Mouse (Mus musculus): ENCODE data around the gene Sowaha. TPM values are rescaled to one million over a fixed set of nuclear protein-coding genes. Genes with fewer than 3 reads are reported as not detected.
A peak's percentile ranks its signal among the peaks of the same experiment; 100 is the strongest.

Gene Sowaha
- polyA plus RNA-seq, 1 experiment = 0.86 TPM

GRCm38 (mm10) chr11:53507098-53507805, 27.2 kb upstream of the Sowaha start:
- TF ChIP-seq POLR2A (IDR thresholded peaks at IDR 0.05; ENCODE audit: borderline replicate concordance, extremely low read depth, low read depth, low read length) (no peak), CTCF (IDR thresholded peaks at IDR 0.05; ENCODE audit: insufficient read depth, low read length) (no peak)
- DNase-seq = no peak
- WGBS = 75% methylated on average over 9 of the region's 9 CpGs
- Histone ChIP-seq H3K4me1 (ENCODE audit: control insufficient read depth, insufficient read depth, low read length) (no peaks in the 10 kb centered on the region; the same call in 1 of the 2 replicates), H3K4me3 (replicated peaks; ENCODE audit: extremely low read depth, low read depth, low read length) (no peak overlapping the region)

GRCm38 (mm10) chr11:53505026-53505663, 25.1 kb upstream of the Sowaha start:
- no peak for TF ChIP-seq POLR2A (IDR thresholded peaks at IDR 0.05; ENCODE audit: borderline replicate concordance, extremely low read depth, low read depth, low read length)
- TF ChIP-seq CTCF (IDR thresholded peaks at IDR 0.05; ENCODE audit: insufficient read depth, low read length) = no peak
- 84% methylated on average over 5 of the region's 5 CpGs for WGBS
- no peak for DNase-seq
- Histone ChIP-seq H3K4me3 (replicated peaks; ENCODE audit: extremely low read depth, low read depth, low read length) (no peak overlapping the region), H3K4me1 (ENCODE audit: control insufficient read depth, insufficient read depth, low read length) (no peaks in the 10 kb centered on the region; the same call in 1 of the 2 replicates)

GRCm38 (mm10) chr11:53504376-53504775, 24.3 kb upstream of the Sowaha start:
- WGBS = 87% methylated on average over 8 of the region's 8 CpGs
- DNase-seq = no peak
- H3K4me1 ChIP-seq (ENCODE audit: control insufficient read depth, insufficient read depth, low read length) = no peaks in the 10 kb centered on the region; the same call in 1 of the 2 replicates

DNA sequence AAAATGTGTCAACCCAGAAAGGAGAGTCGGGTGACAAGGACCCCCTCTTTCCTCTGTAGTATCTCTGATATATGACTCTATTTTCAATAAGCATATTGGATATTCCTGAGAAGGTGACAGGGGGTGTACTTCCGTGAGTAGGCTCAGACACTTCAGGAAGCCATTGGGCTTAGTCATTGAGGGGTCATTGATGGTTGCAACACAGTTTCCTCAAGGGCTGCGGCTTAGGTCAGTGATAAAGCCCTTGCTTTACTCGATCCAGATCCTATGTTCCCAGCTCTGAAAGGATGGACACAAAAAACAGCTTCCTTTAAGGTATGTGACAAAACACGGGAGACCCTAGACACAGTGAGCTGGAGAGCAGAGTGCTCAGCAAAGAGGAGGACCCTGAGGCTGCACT, 23.7 kb upstream of the Sowaha start:
- 64% methylated on average over 5 of the region's 5 CpGs for WGBS
- no peak for TF ChIP-seq CTCF (IDR thresholded peaks at IDR 0.05; ENCODE audit: insufficient read depth, low read length)
- TF ChIP-seq POLR2A (IDR thresholded peaks at IDR 0.05; ENCODE audit: borderline replicate concordance, extremely low read depth, low read depth, low read length) = no peak
- H3K4me3 ChIP-seq (replicated peaks; ENCODE audit: extremely low read depth, low read depth, low read length) = no peak overlapping the region
- DNase-seq = no peak
- H3K4me1 ChIP-seq (ENCODE audit: control insufficient read depth, insufficient read depth, low read length) = no peaks in the 10 kb centered on the region; the same call in 1 of the 2 replicates

More at GRCm38 (mm10) chr11:53504376-53504775, 24.3 kb upstream of the Sowaha start:
- no peak overlapping the region for H3K4me3 ChIP-seq (replicated peaks; ENCODE audit: extremely low read depth, low read depth, low read length)
- no peak for TF ChIP-seq CTCF (IDR thresholded peaks at IDR 0.05; ENCODE audit: insufficient read depth, low read length)
- no peak for TF ChIP-seq POLR2A (IDR thresholded peaks at IDR 0.05; ENCODE audit: borderline replicate concordance, extremely low read depth, low read depth, low read length)

DNA sequence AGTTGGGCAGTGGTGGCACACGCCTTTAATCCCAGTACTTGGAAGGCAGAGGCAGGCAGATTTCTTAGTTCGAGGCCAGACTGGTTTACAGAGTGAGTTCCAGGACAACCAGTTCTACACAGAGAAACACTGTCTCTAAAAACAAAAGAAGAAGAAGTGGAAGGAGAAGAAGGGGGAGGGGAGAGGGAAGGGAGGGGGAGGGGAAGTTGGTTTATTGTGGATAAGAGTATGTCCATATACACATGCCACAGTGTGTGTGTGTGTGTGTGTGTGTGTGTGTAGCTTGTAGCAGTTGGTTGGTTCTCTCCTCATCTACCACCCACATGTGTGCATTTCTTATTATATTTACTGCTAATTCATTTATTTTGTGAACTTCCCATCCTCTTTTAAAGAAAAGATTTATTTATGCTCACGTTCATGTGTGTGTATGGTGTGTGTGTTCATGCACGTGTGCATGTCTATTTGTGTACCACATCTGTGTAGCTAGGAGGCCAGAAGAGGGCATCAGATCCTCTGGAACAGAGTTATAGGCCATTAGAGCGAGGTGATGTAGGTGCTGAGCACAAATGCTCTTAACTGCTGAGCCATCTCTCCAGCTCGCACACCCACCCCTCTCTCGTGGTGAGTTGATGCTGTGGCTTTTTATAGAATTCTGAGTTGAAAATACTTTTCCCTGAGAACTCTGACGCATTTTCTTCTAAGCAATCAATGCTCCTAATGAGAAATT, 22.1 kb upstream of the Sowaha start:
- 78% methylated on average over 8 of the region's 8 CpGs for WGBS
- no peak for DNase-seq
- Histone ChIP-seq H3K4me1 (ENCODE audit: control insufficient read depth, insufficient read depth, low read length) (no peaks in the 10 kb centered on the region), H3K4me3 (replicated peaks; ENCODE audit: extremely low read depth, low read depth, low read length) (no peak overlapping the region)
- TF ChIP-seq POLR2A (IDR thresholded peaks at IDR 0.05; ENCODE audit: borderline replicate concordance, extremely low read depth, low read depth, low read length) (no peak), CTCF (IDR thresholded peaks at IDR 0.05; ENCODE audit: insufficient read depth, low read length) (0 out of 2 replicates have a peak, but pooled peaks have one; percentile 2)

GRCm38 (mm10) chr11:53500569-53500968, 20.5 kb upstream of the Sowaha start:
- TF ChIP-seq CTCF (IDR thresholded peaks at IDR 0.05; ENCODE audit: insufficient read depth, low read length) = no peak
- no peak for TF ChIP-seq POLR2A (IDR thresholded peaks at IDR 0.05; ENCODE audit: borderline replicate concordance, extremely low read depth, low read depth, low read length)
- no peak overlapping the region for H3K4me3 ChIP-seq (replicated peaks; ENCODE audit: extremely low read depth, low read depth, low read length)
- no peaks in the 10 kb centered on the region for H3K4me1 ChIP-seq (ENCODE audit: control insufficient read depth, insufficient read depth, low read length)
- DNase-seq = peak; percentile 68
- 14% methylated on average over 11 of the region's 11 CpGs for WGBS

- Histone ChIP-seq H3K4me3 (replicated peaks; ENCODE audit: extremely low read depth, low read depth, low read length) (no peak overlapping the region), H3K4me1 (ENCODE audit: control insufficient read depth, insufficient read depth, low read length) (no peaks in the 10 kb centered on the region)
- WGBS = 63% methylated on average over 6 of the region's 6 CpGs
- no peak for DNase-seq
- no peak for TF ChIP-seq CTCF (IDR thresholded peaks at IDR 0.05; ENCODE audit: insufficient read depth, low read length)
- no peak for TF ChIP-seq POLR2A (IDR thresholded peaks at IDR 0.05; ENCODE audit: borderline replicate concordance, extremely low read depth, low read depth, low read length)
These were observed 16.9 kb upstream of the Sowaha start for GRCm38 (mm10) chr11:53496946-53497345.

- 74% methylated on average over 6 of the region's 6 CpGs for WGBS
- no peak overlapping the region for H3K4me3 ChIP-seq (replicated peaks; ENCODE audit: extremely low read depth, low read depth, low read length)
- DNase-seq = no peak
- no peaks in the 10 kb centered on the region for H3K4me1 ChIP-seq (ENCODE audit: control insufficient read depth, insufficient read depth, low read length)
- no peak for TF ChIP-seq POLR2A (IDR thresholded peaks at IDR 0.05; ENCODE audit: borderline replicate concordance, extremely low read depth, low read depth, low read length)
- TF ChIP-seq CTCF (IDR thresholded peaks at IDR 0.05; ENCODE audit: insufficient read depth, low read length) = no peak
These were observed 15.3 kb upstream of the Sowaha start for GRCm38 (mm10) chr11:53495417-53495816.

DNA sequence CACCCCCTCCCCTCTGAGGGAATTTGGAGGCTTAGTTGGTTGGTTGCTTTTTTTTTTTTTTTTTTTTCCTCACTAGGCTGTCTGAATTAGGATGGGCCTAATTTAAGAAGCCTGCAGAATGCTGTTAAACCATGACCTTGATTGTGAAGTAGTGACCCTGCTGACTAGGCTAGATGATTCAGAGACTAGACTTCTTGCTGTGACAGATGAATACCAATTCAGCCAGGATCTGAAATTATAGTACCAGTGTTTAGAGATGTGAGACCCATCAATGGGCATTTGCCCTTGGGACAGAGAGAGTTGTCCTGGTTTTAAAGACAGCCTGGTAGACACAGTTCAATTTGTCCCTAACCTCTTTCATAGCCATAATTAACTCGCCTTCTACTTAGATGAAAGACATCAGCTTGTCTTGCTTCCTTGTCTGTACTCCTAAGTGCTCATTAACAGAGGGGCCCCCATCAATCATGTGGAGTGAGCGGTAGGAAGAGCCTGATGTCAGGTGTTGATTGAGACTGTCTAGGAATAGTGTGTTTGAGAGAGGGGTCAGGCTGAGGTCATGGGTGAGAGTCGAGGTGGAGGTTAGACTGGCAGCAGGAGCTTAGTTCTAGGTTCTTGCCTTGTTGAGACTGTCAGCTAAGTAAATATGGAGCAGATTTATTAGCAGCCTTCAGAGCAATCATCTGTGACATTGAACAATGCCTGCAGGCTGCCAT, 13.3 kb upstream of the Sowaha start:
- DNase-seq = no peak
- Histone ChIP-seq H3K4me3 (replicated peaks; ENCODE audit: extremely low read depth, low read depth, low read length) (no peak overlapping the region), H3K4me1 (ENCODE audit: control insufficient read depth, insufficient read depth, low read length) (no peaks in the 10 kb centered on the region)
- TF ChIP-seq POLR2A (IDR thresholded peaks at IDR 0.05; ENCODE audit: borderline replicate concordance, extremely low read depth, low read depth, low read length) (no peak), CTCF (IDR thresholded peaks at IDR 0.05; ENCODE audit: insufficient read depth, low read length) (no peak)
- whole genome bisulfite sequencing = 70% methylated on average over 3 of the region's 3 CpGs

Data from lung, adult 2 months (tissue).